Comparison of ENCODE assay signal across 11 mouse cellular contexts in the genomic region with DNA sequence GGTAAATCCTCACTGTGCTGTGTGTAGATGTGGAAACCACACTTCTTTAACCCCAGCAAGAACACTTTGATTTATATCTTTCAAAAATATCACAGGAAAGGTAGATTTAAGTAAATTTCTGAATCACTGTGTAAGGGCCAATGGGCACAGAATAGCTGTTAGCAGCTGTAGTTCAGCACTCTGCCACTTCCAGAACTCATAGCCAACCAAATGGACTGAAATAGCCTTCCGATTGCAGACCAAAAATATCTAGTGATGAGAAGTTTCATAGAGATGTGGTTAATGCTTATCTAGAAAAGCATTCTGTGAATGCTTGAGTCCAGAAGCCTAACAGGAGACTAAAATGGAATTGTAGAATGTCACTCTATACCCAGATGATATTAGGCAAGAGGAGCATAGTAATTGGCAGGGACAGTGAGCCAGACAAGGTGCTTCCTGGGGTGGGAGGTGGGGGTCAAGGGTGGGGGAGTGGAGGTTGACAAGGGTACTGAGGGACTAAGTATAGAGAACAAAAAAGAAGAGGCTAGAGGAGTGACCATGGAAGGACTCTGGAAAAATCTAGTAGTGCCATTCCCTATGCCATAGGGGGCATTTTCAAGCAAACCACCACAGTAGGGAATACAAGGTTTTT.
"Had no signal": no experiment of that assay in that cellular context is flagged by ENCODE, and none has a peak within 500 bp of the region (broad histone marks: within the 10 kb centered on the region; RNA-seq: fewer than 3 reads in every experiment).

No protein-coding gene starts in this region.

- H3K27me3 ChIP-seq: limb, embryonic 12.5 days; neural tube, embryonic 12.5 days had no signal

- H3K9ac ChIP-seq: limb, embryonic 12.5 days; liver, embryonic 14.5 days; neural tube, embryonic 12.5 days had no signal

- H3K4me2 ChIP-seq: limb, embryonic 12.5 days; neural tube, embryonic 12.5 days had no signal

- H3K27ac ChIP-seq: layer of hippocampus, adult 2 months; limb, embryonic 12.5 days; liver, embryonic 14.5 days; neural tube, embryonic 12.5 days; stomach, postnatal 0 days had no signal

- DNase-seq: kidney, postnatal 10 days; kidney, postnatal 4 days; liver; lung, adult 18-20 months; midbrain, embryonic 14.5 days; thymus, postnatal 14 days had no signal

- H3K4me1 ChIP-seq: limb, embryonic 12.5 days; neural tube, embryonic 12.5 days had no signal

- H3K4me3 ChIP-seq: layer of hippocampus, adult 2 months; limb, embryonic 12.5 days; neural tube, embryonic 12.5 days had no signal

- H3K9me3 ChIP-seq: limb, embryonic 12.5 days; neural tube, embryonic 12.5 days had no signal

- H3K36me3 ChIP-seq: limb, embryonic 12.5 days; neural tube, embryonic 12.5 days had no signal
